Mouse (Mus musculus) erythroid progenitor cell, adult 5-6 weeks (primary cell): Measurements from ENCODE around the gene Hes2. TPM values are rescaled to one million over a fixed set of nuclear protein-coding genes. Genes with fewer than 3 reads are reported as not detected.
A peak's percentile ranks its signal among the peaks of the same experiment; 100 is the strongest.

Source experiments
- ATAC-seq: replicated peaks from 2 replicates; pipeline ENCODE4 v1.8.0; 2016; ENCODE audit warnings: moderate number of reproducible peaks, mild to moderate bottlenecking, moderate TSS enrichment, inconsistent platforms; ENCODE audit not compliant: poor library complexity, low FRiP score, severe bottlenecking
- total RNA-seq, 2 experiments: library from RNA; stranded (forward) in 1 of 2; stranded (reverse) in 1 of 2; fragments of 150-400 nt in 1 of 2; fragments of 186-747, 209-891 nt in 1 of 2; gene quantifications; 2 replicates each; pipeline versions ENCODE4 v1.2.3 to v1.2.4; 2015 to 2017; ENCODE audit warnings: low replicate concordance in 2 of 2

Gene Hes2
- total RNA-seq (2015; ENCODE audit: low replicate concordance): not detected in 2 replicates
- not detected in 2 replicates for total RNA-seq (2017; ENCODE audit: low replicate concordance)

- no peak for ATAC-seq
These were observed at the start of gene Hes2 for GRCm38 (mm10) chr4:152158585-152159284. TSS of gene Hes2 (plus strand) at chr4:152158867.

- no peak for ATAC-seq
These were observed 49.2 kb upstream of the Hes2 start for GRCm38 (mm10) chr4:152109509-152109908.

- peak; percentile 86 for ATAC-seq
These were observed 48.0 kb upstream of the Hes2 start for GRCm38 (mm10) chr4:152110689-152111088.

GRCm38 (mm10) chr4:152112329-152112728 is 46.3 kb upstream of the Hes2 start:
- ATAC-seq: no peak

GRCm38 (mm10) chr4:152114080-152114479 is 44.6 kb upstream of the Hes2 start:
- no peak for ATAC-seq

GRCm38 (mm10) chr4:152115921-152116612 is 42.6 kb upstream of the Hes2 start, which contains the start of gene Tnfrsf25:
TSS of gene Tnfrsf25 (plus strand) at chr4:152115934.
- no peak for ATAC-seq

- no peak for ATAC-seq
These were observed 41.1 kb upstream of the Hes2 start for GRCm38 (mm10) chr4:152117538-152117937.

GRCm38 (mm10) chr4:152119396-152120292 is 39.0 kb upstream of the Hes2 start:
- no peak for ATAC-seq

GRCm38 (mm10) chr4:152120311-152121182 is 38.1 kb upstream of the Hes2 start:
- ATAC-seq: no peak

GRCm38 (mm10) chr4:152121183-152121505 is 37.5 kb upstream of the Hes2 start:
- no peak for ATAC-seq

- no peak for ATAC-seq
These were observed 34.2 kb upstream of the Hes2 start for GRCm38 (mm10) chr4:152124361-152124961.

- no peak for ATAC-seq
These were observed 33.3 kb upstream of the Hes2 start for GRCm38 (mm10) chr4:152125161-152126025.

GRCm38 (mm10) chr4:152126026-152126920 is 32.4 kb upstream of the Hes2 start:
- no peak for ATAC-seq

GRCm38 (mm10) chr4:152127884-152128283 is 30.8 kb upstream of the Hes2 start:
- no peak for ATAC-seq

GRCm38 (mm10) chr4:152128784-152129183 is 29.9 kb upstream of the Hes2 start:
- ATAC-seq: no peak

- no peak for ATAC-seq
These were observed 29.2 kb upstream of the Hes2 start for GRCm38 (mm10) chr4:152129395-152129930.
